Mouse (Mus musculus) ovary, postnatal 10 days (tissue): ENCODE data around the gene Dnajc5g.

Source experiments
- DNase-seq: peaks from one replicate; pipeline ENCODE4 v3.0.0; 2022; ENCODE audit warnings: low spot score

The Dnajc5g gene

GRCm38 (mm10) chr5:31108000-31108490, 2.0 kb downstream of the Dnajc5g start, which contains the start of gene Slc30a3:
Slc30a3 (minus strand) TSS chr5:31108237.
- DNase-seq, result no peak

- no peak for DNase-seq
These were observed 4.7 kb downstream of the Dnajc5g start for GRCm38 (mm10) chr5:31110781-31111180.

GRCm38 (mm10) chr5:31116354-31116753, 10.3 kb downstream of the Dnajc5g start, which contains the start of gene Trim54:
Trim54 (plus strand) TSS chr5:31116712.
- no peak for DNase-seq

- DNase-seq, result no peak
These were observed 10.8 kb downstream of the Dnajc5g start for GRCm38 (mm10) chr5:31116912-31117311.

- no peak for DNase-seq
These were observed 15.0 kb downstream of the Dnajc5g start for GRCm38 (mm10) chr5:31121111-31121510.

GRCm38 (mm10) chr5:31123481-31123880, 17.4 kb downstream of the Dnajc5g start:
- DNase-seq, result no peak

- no peak for DNase-seq
These were observed 20.0 kb downstream of the Dnajc5g start for GRCm38 (mm10) chr5:31126050-31126449.

- no peak for DNase-seq
These were observed 30.8 kb downstream of the Dnajc5g start for GRCm38 (mm10) chr5:31136730-31137424.

- DNase-seq, result no peak
These were observed 31.6 kb downstream of the Dnajc5g start for GRCm38 (mm10) chr5:31137658-31138057.

- DNase-seq, result no peak
These were observed 32.3 kb downstream of the Dnajc5g start, which contains the start of gene Ucn for GRCm38 (mm10) chr5:31138241-31138967. Ucn (minus strand) TSS chr5:31138829.

GRCm38 (mm10) chr5:31138968-31139425, 32.9 kb downstream of the Dnajc5g start:
- no peak for DNase-seq

GRCm38 (mm10) chr5:31149781-31150180, 43.7 kb downstream of the Dnajc5g start:
- DNase-seq, result no peak

- no peak for DNase-seq
These were observed 45.7 kb downstream of the Dnajc5g start for GRCm38 (mm10) chr5:31151746-31152145.

GRCm38 (mm10) chr5:31153516-31154151, 47.5 kb downstream of the Dnajc5g start:
- DNase-seq, result no peak

GRCm38 (mm10) chr5:31154152-31154553, 48.1 kb downstream of the Dnajc5g start, which contains the start of gene Mpv17:
Mpv17 (minus strand) TSS chr5:31154251.
- peak; percentile 63 for DNase-seq
